Mouse (Mus musculus) heart, embryonic 13.5 days (tissue): ENCODE measurements around the gene Dmgdh. TPM values are rescaled to one million over a fixed set of nuclear protein-coding genes. Genes with fewer than 3 reads are reported as not detected.

ENCODE experiments used
- ATAC-seq: fragments of 200-750 bp; cut with Nextera tagmentation; 2 replicates; pipeline ENCODE4 v1.8.0; 2017; ENCODE audit warnings: moderate TSS enrichment; ENCODE audit not compliant: insufficient number of reproducible peaks, low FRiP score, low TSS enrichment; ENCODE audit errors: extremely low read depth
- H3K27ac ChIP-seq: fragments of 300-500 bp; sonication (generic); replicated peaks from 2 replicates; pipeline ENCODE4 v1.5.1; 2015; ENCODE audit warnings: moderate library complexity, mild to moderate bottlenecking, inconsistent platforms
- H3K27me3 ChIP-seq: fragments of 300-500 bp; sonication (generic); replicated peaks from 2 replicates; pipeline ENCODE4 v1.6.1; 2015; ENCODE audit warnings: mild to moderate bottlenecking, inconsistent platforms
- H3K36me3 ChIP-seq: fragments of 300-500 bp; sonication (generic); 2 replicates; pipeline ENCODE4 v1.6.1; 2015; ENCODE audit warnings: mild to moderate bottlenecking, inconsistent platforms
- H3K4me1 ChIP-seq: fragments of 300-500 bp; sonication (generic); 2 replicates; pipeline ENCODE4 v1.6.1; 2015; ENCODE audit warnings: inconsistent platforms
- H3K4me2 ChIP-seq: fragments of 300-500 bp; sonication (generic); 2 replicates; pipeline ENCODE4 v1.6.1; 2015; ENCODE audit warnings: inconsistent platforms, mild to moderate bottlenecking, moderate library complexity
- H3K4me3 ChIP-seq: fragments of 300-500 bp; sonication (generic); 2 replicates; pipeline ENCODE4 v1.5.1; 2015; ENCODE audit warnings: moderate library complexity, mild to moderate bottlenecking, inconsistent platforms
- H3K9ac ChIP-seq: fragments of 300-500 bp; sonication (generic); 2 replicates; pipeline ENCODE4 v1.6.1; 2015; ENCODE audit warnings: inconsistent platforms, mild to moderate bottlenecking, moderate library complexity
- H3K9me3 ChIP-seq: fragments of 300-500 bp; sonication (generic); 2 replicates; pipeline ENCODE4 v1.6.1; 2016; ENCODE audit warnings: inconsistent platforms
- WGBS: fragments of 180-500 bp; shearing (Covaris S2); methylation state at CpG from one replicate; pipeline ENCODE4 v1.1.7; 2015; ENCODE audit warnings: mixed read lengths; 5-methylcytosine and 5-hydroxymethylcytosine counted together
- polyA plus RNA-seq: library from polyadenylated mRNA; unstranded; fragments of >200 nt; fragmentation: Nextera tagmentation; extraction: Ambion mirVana; gene quantifications from 2 replicates; pipeline ENCODE4 v1.2.1, GENCODE M21; 2015

Gene Dmgdh
- polyA plus RNA-seq: 0.08 and 0.33 TPM in 2 replicates

DNA sequence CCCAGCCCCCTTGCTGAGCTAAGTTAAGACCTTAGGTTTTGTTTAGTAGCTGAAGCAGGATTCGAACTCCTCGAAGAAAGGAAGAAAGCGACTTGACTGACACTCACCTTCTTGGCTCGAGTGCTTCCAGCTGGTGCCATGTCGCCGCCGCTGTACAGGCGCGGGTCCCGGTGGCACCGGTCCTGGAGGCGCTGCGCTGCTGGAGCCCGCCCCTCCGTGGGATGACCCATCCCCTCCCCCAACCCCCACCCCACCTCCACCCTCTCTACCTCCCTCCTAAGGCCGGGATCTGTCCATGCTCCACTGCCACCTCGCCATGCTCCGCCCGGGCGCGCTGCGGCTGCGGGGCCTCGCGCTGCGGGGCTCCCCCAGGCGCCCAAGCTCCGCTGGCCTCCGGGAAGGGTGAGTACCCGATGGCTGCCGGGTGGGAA is at the start of gene Dmgdh, which contains the start of gene Bhmt2:
Gene Dmgdh (plus strand): TSS at position 303 of the 431 bp plus-strand sequence.
Gene Bhmt2 (minus strand): TSS at position 172 of the 431 bp plus-strand sequence.
- peaks cover 20% of the 10 kb centered on the region for H3K27me3 ChIP-seq
- H3K9ac ChIP-seq: peak within 1 kb of the TSS; percentile 44
- H3K4me1 ChIP-seq: peaks cover 9% of the 10 kb centered on the region; the same call in 1 of the 2 replicates
- no peak within 1 kb of the TSS for H3K27ac ChIP-seq
- no peaks in the 10 kb centered on the region for H3K36me3 ChIP-seq
- H3K4me3 ChIP-seq: peak within 1 kb of the TSS; percentile 39
- no peak for ATAC-seq
- H3K9me3 ChIP-seq: no peaks in the 10 kb centered on the region
- 5% methylated on average over 30 of the region's 31 CpGs for WGBS
- peak within 1 kb of the TSS; percentile 63 for H3K4me2 ChIP-seq

- H3K4me2 ChIP-seq: no peak overlapping the region
- H3K4me3 ChIP-seq: no peak overlapping the region
- H3K4me1 ChIP-seq: no peaks in the 10 kb centered on the region
- no peaks in the 10 kb centered on the region for H3K9me3 ChIP-seq
- H3K9ac ChIP-seq: no peak overlapping the region
- H3K27me3 ChIP-seq: no peaks in the 10 kb centered on the region
- H3K36me3 ChIP-seq: no peaks in the 10 kb centered on the region
- H3K27ac ChIP-seq: no peak overlapping the region
- no peak for ATAC-seq
- 50% methylated on average over 6 of the region's 6 CpGs for WGBS
These were observed 45.4 kb upstream of the Dmgdh start for GRCm38 (mm10) chr13:93628861-93629260.

DNA sequence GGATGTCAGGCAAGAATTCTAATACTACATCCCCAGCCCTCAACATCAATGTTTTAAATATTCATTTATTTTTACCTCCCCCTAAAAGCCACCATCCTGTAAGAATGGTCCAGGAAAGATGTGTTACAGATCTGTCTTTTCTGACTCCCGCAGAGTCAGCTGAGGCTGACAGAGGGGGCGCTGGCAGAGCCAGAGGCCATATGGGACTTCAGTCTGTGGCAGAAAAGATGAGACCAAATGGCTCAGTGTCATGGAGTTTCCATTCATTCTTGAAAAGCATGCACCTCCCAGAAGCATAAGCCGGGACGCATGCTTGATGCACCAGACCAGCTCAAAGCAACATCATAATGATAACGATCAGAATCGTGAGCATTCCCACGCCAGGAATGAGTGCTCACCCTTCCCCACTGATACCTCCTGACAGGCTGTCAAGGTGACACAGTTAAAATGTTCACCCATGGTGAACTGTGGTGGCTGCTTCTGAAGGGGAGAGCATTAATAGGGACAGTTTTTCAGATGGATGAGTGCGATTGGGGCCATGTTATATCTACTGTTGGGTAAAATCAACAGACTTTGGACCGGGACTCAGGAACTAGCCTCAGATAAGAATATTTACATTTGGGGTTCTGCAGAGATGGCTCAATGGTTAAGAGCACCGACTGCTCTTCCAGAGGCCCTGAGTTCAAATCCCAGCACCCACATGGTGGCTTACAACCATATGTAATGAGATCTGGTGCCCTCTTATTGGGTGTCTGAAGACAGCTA is 43.1 kb upstream of the Dmgdh start:
- no peak overlapping the region for H3K27ac ChIP-seq
- no peak overlapping the region for H3K4me2 ChIP-seq
- H3K4me1 ChIP-seq: no peaks in the 10 kb centered on the region
- H3K36me3 ChIP-seq: no peaks in the 10 kb centered on the region
- no peaks in the 10 kb centered on the region for H3K9me3 ChIP-seq
- H3K4me3 ChIP-seq: no peak overlapping the region
- ATAC-seq: no peak
- H3K9ac ChIP-seq: no peak overlapping the region
- H3K27me3 ChIP-seq: no peaks in the 10 kb centered on the region
- 74% methylated on average over 10 of the region's 10 CpGs for WGBS

GRCm38 (mm10) chr13:93632927-93633326 is 41.3 kb upstream of the Dmgdh start:
- no peaks in the 10 kb centered on the region for H3K4me1 ChIP-seq
- no peak overlapping the region for H3K9ac ChIP-seq
- no peaks in the 10 kb centered on the region for H3K9me3 ChIP-seq
- no peaks in the 10 kb centered on the region for H3K27me3 ChIP-seq
- WGBS: 81% methylated on average over 5 of the region's 5 CpGs
- H3K36me3 ChIP-seq: no peaks in the 10 kb centered on the region
- H3K27ac ChIP-seq: no peak overlapping the region
- no peak for ATAC-seq
- H3K4me2 ChIP-seq: no peak overlapping the region
- H3K4me3 ChIP-seq: no peak overlapping the region

DNA sequence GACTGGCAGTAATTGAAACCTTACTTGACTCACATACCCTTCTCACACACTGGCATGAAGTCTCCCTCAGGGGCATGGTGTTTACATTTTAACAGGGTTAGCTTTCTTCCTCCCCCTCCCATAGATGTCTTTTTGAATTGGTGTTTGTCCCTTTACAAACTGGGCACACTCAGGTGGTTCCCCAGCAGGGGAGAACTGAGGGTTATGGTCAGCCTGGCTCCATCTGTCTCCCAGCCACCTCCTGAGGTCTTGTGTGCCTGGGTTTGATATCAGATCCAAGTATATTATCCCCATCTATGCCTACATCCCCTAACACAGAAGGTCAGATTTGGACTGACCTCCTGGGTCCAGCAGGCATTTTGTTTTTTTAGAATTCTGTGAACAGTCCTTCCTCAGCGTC is 37.7 kb upstream of the Dmgdh start:
- no peaks in the 10 kb centered on the region for H3K27me3 ChIP-seq
- H3K4me3 ChIP-seq: no peak overlapping the region
- H3K4me2 ChIP-seq: no peak overlapping the region
- 78% methylated on average over 1 of the region's 1 CpGs for WGBS
- H3K9me3 ChIP-seq: no peaks in the 10 kb centered on the region
- no peaks in the 10 kb centered on the region for H3K4me1 ChIP-seq
- no peak overlapping the region for H3K9ac ChIP-seq
- no peaks in the 10 kb centered on the region for H3K36me3 ChIP-seq
- H3K27ac ChIP-seq: no peak overlapping the region
- no peak for ATAC-seq

DNA sequence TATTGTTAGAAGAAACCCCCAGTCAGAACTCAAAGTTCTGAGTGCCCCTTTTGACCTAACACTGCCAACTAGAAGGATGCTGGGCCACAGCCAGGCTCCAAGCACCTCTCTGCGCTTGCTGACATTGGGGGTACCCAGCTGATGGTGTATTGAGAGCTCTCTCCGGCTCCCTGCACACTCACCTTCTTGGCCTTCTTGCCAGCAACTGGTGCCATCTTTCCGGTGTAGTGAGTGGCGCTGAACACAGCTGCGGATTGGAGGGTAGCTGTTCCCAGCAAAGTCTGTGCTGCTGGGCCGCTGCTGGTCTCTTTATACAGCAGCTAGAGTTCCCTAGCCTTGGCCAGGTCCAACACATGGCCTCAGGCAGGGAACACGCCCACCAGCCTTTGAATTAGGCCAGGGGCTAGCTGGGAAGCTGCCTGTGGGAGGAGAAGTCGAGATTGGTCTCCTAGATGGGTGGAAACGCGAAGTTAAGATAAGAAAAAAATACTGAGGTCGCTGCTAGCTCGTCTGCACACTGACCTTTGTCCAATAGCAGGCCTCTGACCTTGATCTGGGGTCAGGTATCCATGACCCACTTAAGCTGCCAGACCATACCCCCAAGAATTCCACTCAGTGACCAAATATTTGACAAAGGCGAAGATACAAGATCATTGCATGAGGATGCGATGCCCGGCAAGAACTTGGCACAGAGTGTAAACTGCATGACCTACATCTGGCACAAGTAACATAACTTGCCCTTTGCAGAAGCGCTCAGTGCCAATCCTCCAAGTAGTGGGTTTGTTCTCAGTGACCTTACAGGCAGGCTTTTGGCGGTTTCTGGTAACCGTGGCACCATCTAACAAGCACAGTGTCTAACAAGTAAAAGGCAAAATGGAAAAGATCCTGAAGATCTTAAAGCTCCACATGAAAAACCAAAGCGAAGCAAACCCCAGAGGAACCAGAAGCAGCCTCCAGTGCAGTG is 36.7 kb upstream of the Dmgdh start, which contains the start of gene Bhmt:
Gene Bhmt (minus strand): TSS at position 680 of the 964 bp plus-strand sequence.
- H3K9me3 ChIP-seq: no peaks in the 10 kb centered on the region
- no peak within 1 kb of the TSS for H3K27ac ChIP-seq
- H3K4me2 ChIP-seq: no peak within 1 kb of the TSS
- no peaks in the 10 kb centered on the region for H3K4me1 ChIP-seq
- H3K27me3 ChIP-seq: no peaks in the 10 kb centered on the region
- no peak for ATAC-seq
- no peak within 1 kb of the TSS for H3K9ac ChIP-seq
- WGBS: 62% methylated on average over 19 of the region's 19 CpGs
- no peaks in the 10 kb centered on the region for H3K36me3 ChIP-seq
- H3K4me3 ChIP-seq: no peak within 1 kb of the TSS

- no peaks in the 10 kb centered on the region for H3K36me3 ChIP-seq
- no peak overlapping the region for H3K4me3 ChIP-seq
- ATAC-seq: no peak
- no peaks in the 10 kb centered on the region for H3K4me1 ChIP-seq
- H3K4me2 ChIP-seq: no peak overlapping the region
- no peak overlapping the region for H3K9ac ChIP-seq
- no peak overlapping the region for H3K27ac ChIP-seq
- 65% methylated on average over 4 of the region's 4 CpGs for WGBS
- H3K9me3 ChIP-seq: no peaks in the 10 kb centered on the region
- H3K27me3 ChIP-seq: no peaks in the 10 kb centered on the region
These were observed 34.6 kb upstream of the Dmgdh start for GRCm38 (mm10) chr13:93639636-93640035.

DNA sequence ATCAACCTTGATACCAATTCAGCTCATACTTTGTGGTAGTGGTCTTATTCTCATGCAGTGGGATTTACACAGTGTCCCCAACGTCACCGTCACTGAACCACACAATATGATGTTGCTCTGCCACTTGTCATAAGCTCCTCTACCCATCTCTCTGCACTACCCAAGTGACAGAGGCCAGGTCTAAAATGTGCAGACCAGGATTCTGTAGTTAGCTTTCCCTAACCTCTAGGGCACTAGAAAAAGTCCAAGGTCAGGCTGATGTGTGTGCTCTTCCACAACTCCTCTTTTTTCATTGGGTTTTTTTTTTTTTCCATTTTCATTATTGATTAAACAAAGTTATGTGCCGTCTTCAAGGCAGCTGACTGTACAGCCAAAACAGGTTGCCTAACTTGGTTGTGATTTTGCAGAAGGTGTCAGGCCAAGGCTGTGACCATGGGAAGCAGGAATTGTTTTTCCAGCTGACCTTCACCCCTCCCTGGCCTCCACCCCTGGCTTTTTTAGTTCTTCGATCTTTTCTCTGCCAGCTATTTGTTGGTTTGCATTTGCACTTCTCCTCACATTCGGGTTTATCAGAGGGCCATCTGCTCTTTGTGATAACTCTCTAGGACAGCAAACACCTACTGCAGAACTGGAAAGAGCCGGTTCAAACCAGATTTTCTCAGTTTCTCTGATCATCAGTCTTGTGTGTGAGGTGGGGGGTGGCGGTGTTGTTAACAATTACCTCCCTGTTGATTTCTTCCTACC is 25.7 kb upstream of the Dmgdh start:
- H3K27ac ChIP-seq: no peak overlapping the region
- H3K27me3 ChIP-seq: no peaks in the 10 kb centered on the region
- H3K4me3 ChIP-seq: no peak overlapping the region
- H3K9me3 ChIP-seq: no peaks in the 10 kb centered on the region
- H3K9ac ChIP-seq: no peak overlapping the region
- H3K4me1 ChIP-seq: no peaks in the 10 kb centered on the region
- H3K4me2 ChIP-seq: no peak overlapping the region
- WGBS: 57% methylated on average over 7 of the region's 7 CpGs
- ATAC-seq: no peak
- H3K36me3 ChIP-seq: no peaks in the 10 kb centered on the region

GRCm38 (mm10) chr13:93653382-93653781 is 20.9 kb upstream of the Dmgdh start:
- Histone ChIP-seq H3K4me3 (no peak overlapping the region), H3K9me3 (no peaks in the 10 kb centered on the region), H3K9ac (no peak overlapping the region), H3K36me3 (no peaks in the 10 kb centered on the region), H3K4me2 (no peak overlapping the region), H3K27ac (no peak overlapping the region), H3K4me1 (no peaks in the 10 kb centered on the region), H3K27me3 (no peaks in the 10 kb centered on the region)
- no peak for ATAC-seq
- 63% methylated on average over 6 of the region's 6 CpGs for WGBS

- ATAC-seq: no peak
- Histone ChIP-seq H3K27ac (no peak overlapping the region), H3K4me2 (no peak overlapping the region), H3K4me3 (no peak overlapping the region), H3K36me3 (no peaks in the 10 kb centered on the region), H3K9ac (no peak overlapping the region), H3K4me1 (no peaks in the 10 kb centered on the region), H3K27me3 (no peaks in the 10 kb centered on the region), H3K9me3 (no peaks in the 10 kb centered on the region)
- WGBS: 75% methylated on average over 5 of the region's 5 CpGs
These were observed 16.3 kb upstream of the Dmgdh start for GRCm38 (mm10) chr13:93657941-93658340.

- H3K27me3 ChIP-seq: 0 out of 2 replicates have a peak, but pooled peaks cover 4% of the 10 kb centered on the region
- H3K9ac ChIP-seq: no peak overlapping the region
- H3K36me3 ChIP-seq: no peaks in the 10 kb centered on the region
- no peaks in the 10 kb centered on the region for H3K4me1 ChIP-seq
- no peak overlapping the region for H3K27ac ChIP-seq
- no peak overlapping the region for H3K4me3 ChIP-seq
- peaks cover 12% of the 10 kb centered on the region; the same call in 1 of the 2 replicates for H3K9me3 ChIP-seq
- WGBS: 70% methylated on average over 4 of the region's 4 CpGs
- H3K4me2 ChIP-seq: no peak overlapping the region
- no peak for ATAC-seq
These were observed 6.6 kb upstream of the Dmgdh start for GRCm38 (mm10) chr13:93667586-93667985.
